Mouse (Mus musculus) erythroblast, embryonic 14.5 days (primary cell): ENCODE measurements around the gene Mrps10.

Experiments used
- GATA1 ChIP-seq: IDR thresholded peaks from 2 replicates; pipeline ENCODE4 v1.6.1; 2012; ENCODE audit warnings: low read length, inconsistent platforms, mixed read lengths
- TAL1 ChIP-seq: IDR thresholded peaks from 3 replicates; pipeline ENCODE4 v1.6.1; 2012; ENCODE audit warnings: low read length, inconsistent platforms, mixed read lengths

- TF ChIP-seq GATA1 (no peak), TAL1 (no peak)
Observed at GRCm38 (mm10) chr17:47383266-47383665, 14.6 kb downstream of the Mrps10 start.
